Mouse (Mus musculus): ENCODE results near the gene Bmp2k. TPM values are rescaled to one million over a fixed set of nuclear protein-coding genes. Genes with fewer than 3 reads are reported as not detected.

Bmp2k gene
- polyA plus RNA-seq, 1 experiment = 11.6 TPM

GRCm38 (mm10) chr5:96969705-96970471, 27.6 kb upstream of the Bmp2k start:
- WGBS = 78% methylated on average over 7 of the region's 7 CpGs
- no peak for TF ChIP-seq POLR2A (IDR thresholded peaks at IDR 0.05; ENCODE audit: borderline replicate concordance, extremely low read depth, low read depth, low read length)
- no peak for TF ChIP-seq CTCF (IDR thresholded peaks at IDR 0.05; ENCODE audit: insufficient read depth, low read length)
- Histone ChIP-seq H3K4me1 (ENCODE audit: control insufficient read depth, insufficient read depth, low read length) (no peaks in the 10 kb centered on the region), H3K4me3 (replicated peaks; ENCODE audit: extremely low read depth, low read depth, low read length) (no peak overlapping the region)
- no peak for DNase-seq

- no peak overlapping the region for H3K4me3 ChIP-seq (replicated peaks; ENCODE audit: extremely low read depth, low read depth, low read length)
- DNase-seq = no peak
- TF ChIP-seq POLR2A (IDR thresholded peaks at IDR 0.05; ENCODE audit: borderline replicate concordance, extremely low read depth, low read depth, low read length) = no peak
- TF ChIP-seq CTCF (IDR thresholded peaks at IDR 0.05; ENCODE audit: insufficient read depth, low read length) = no peak
- H3K4me1 ChIP-seq (ENCODE audit: control insufficient read depth, insufficient read depth, low read length) = no peaks in the 10 kb centered on the region
Observed at GRCm38 (mm10) chr5:96970472-96970848, 27.0 kb upstream of the Bmp2k start.

- 86% methylated on average over 5 of the region's 5 CpGs for WGBS
- TF ChIP-seq POLR2A (IDR thresholded peaks at IDR 0.05; ENCODE audit: borderline replicate concordance, extremely low read depth, low read depth, low read length) = no peak
- DNase-seq = no peak
- Histone ChIP-seq H3K4me3 (replicated peaks; ENCODE audit: extremely low read depth, low read depth, low read length) (no peak overlapping the region), H3K4me1 (ENCODE audit: control insufficient read depth, insufficient read depth, low read length) (no peaks in the 10 kb centered on the region)
Observed at GRCm38 (mm10) chr5:96972474-96973130, 24.9 kb upstream of the Bmp2k start.

GRCm38 (mm10) chr5:96973714-96974113, 23.8 kb upstream of the Bmp2k start:
- Histone ChIP-seq H3K4me3 (replicated peaks; ENCODE audit: extremely low read depth, low read depth, low read length) (no peak overlapping the region), H3K4me1 (ENCODE audit: control insufficient read depth, insufficient read depth, low read length) (no peaks in the 10 kb centered on the region)
- DNase-seq = no peak
- 69% methylated on average over 3 of the region's 3 CpGs for WGBS
- TF ChIP-seq CTCF (IDR thresholded peaks at IDR 0.05; ENCODE audit: insufficient read depth, low read length) (no peak), POLR2A (IDR thresholded peaks at IDR 0.05; ENCODE audit: borderline replicate concordance, extremely low read depth, low read depth, low read length) (no peak)

GRCm38 (mm10) chr5:96974661-96975060, 22.8 kb upstream of the Bmp2k start:
- 6% methylated on average over 1 of the region's 1 CpGs for WGBS
- no peaks in the 10 kb centered on the region; the same call in 1 of the 2 replicates for H3K4me1 ChIP-seq (ENCODE audit: control insufficient read depth, insufficient read depth, low read length)
- TF ChIP-seq CTCF (IDR thresholded peaks at IDR 0.05; ENCODE audit: insufficient read depth, low read length) = no peak

GRCm38 (mm10) chr5:96975112-96975511, 22.4 kb upstream of the Bmp2k start:
- no peak for DNase-seq
- 81% methylated on average over 3 of the region's 3 CpGs for WGBS
- Histone ChIP-seq H3K4me3 (replicated peaks; ENCODE audit: extremely low read depth, low read depth, low read length) (no peak overlapping the region), H3K4me1 (ENCODE audit: control insufficient read depth, insufficient read depth, low read length) (no peaks in the 10 kb centered on the region; the same call in 1 of the 2 replicates)
- TF ChIP-seq POLR2A (IDR thresholded peaks at IDR 0.05; ENCODE audit: borderline replicate concordance, extremely low read depth, low read depth, low read length) = no peak
- no peak for TF ChIP-seq CTCF (IDR thresholded peaks at IDR 0.05; ENCODE audit: insufficient read depth, low read length)

More at GRCm38 (mm10) chr5:96974661-96975060, 22.8 kb upstream of the Bmp2k start:
- no peak overlapping the region for H3K4me3 ChIP-seq (replicated peaks; ENCODE audit: extremely low read depth, low read depth, low read length)
- DNase-seq = no peak

- TF ChIP-seq POLR2A (IDR thresholded peaks at IDR 0.05; ENCODE audit: borderline replicate concordance, extremely low read depth, low read depth, low read length) (no peak), CTCF (IDR thresholded peaks at IDR 0.05; ENCODE audit: insufficient read depth, low read length) (no peak)
- H3K4me3 ChIP-seq (replicated peaks; ENCODE audit: extremely low read depth, low read depth, low read length) = no peak overlapping the region
- no peaks in the 10 kb centered on the region; the same call in 1 of the 2 replicates for H3K4me1 ChIP-seq (ENCODE audit: control insufficient read depth, insufficient read depth, low read length)
- no peak for DNase-seq
- WGBS = 77% methylated on average over 3 of the region's 3 CpGs
Observed at GRCm38 (mm10) chr5:96976150-96976549, 21.3 kb upstream of the Bmp2k start.

GRCm38 (mm10) chr5:96979296-96980007, 18.0 kb upstream of the Bmp2k start:
- H3K4me3 ChIP-seq (replicated peaks; ENCODE audit: extremely low read depth, low read depth, low read length) = peak overlapping the region; percentile 41
- H3K4me1 ChIP-seq (ENCODE audit: control insufficient read depth, insufficient read depth, low read length) = no peaks in the 10 kb centered on the region; the same call in 1 of the 2 replicates
- 24% methylated on average over 13 of the region's 13 CpGs for WGBS
- no peak for DNase-seq
- TF ChIP-seq CTCF (IDR thresholded peaks at IDR 0.05; ENCODE audit: insufficient read depth, low read length) = no peak

- Histone ChIP-seq H3K4me1 (ENCODE audit: control insufficient read depth, insufficient read depth, low read length) (no peaks in the 10 kb centered on the region; the same call in 1 of the 2 replicates), H3K4me3 (replicated peaks; ENCODE audit: extremely low read depth, low read depth, low read length) (peak overlapping the region; percentile 41)
- WGBS = 31% methylated on average over 15 of the region's 15 CpGs
- no peak for DNase-seq
- TF ChIP-seq CTCF (IDR thresholded peaks at IDR 0.05; ENCODE audit: insufficient read depth, low read length) (no peak), POLR2A (IDR thresholded peaks at IDR 0.05; ENCODE audit: borderline replicate concordance, extremely low read depth, low read depth, low read length) (no peak)
Observed at GRCm38 (mm10) chr5:96980008-96980634, 17.4 kb upstream of the Bmp2k start.
